In the genomic region with DNA sequence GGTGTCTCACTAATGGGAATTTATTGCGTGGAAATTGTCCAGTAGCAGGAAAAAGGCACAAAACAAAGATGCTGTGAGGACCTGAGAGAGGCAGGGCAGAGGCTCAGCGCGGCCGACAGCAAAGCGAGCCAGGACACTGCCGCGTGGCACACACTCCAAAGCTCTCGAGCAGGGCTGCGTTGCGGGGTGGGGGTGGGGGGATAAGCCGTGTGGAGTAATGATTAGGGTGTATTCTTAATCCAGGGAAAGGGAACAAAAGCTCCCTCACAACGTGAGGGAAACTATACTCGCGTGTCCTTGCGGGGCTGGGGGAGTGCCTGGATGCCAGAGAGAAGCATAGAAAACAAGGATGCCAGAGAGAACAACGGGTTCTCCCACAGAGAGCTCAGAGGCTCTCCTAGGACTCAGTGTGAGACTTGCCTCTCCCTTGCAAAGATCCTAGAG, we compare ENCODE assay signal across 11 mouse cellular contexts. TPM values are rescaled to one million over a fixed set of nuclear protein-coding genes. Genes with fewer than 3 reads are reported as not detected.
A peak's percentile ranks its signal among the peaks of the same experiment; 100 is the strongest.
DNase-seq lines count a peak whose midpoint lies in the region; ATAC-seq and TF ChIP-seq lines count a peak whose summit lies in the region.
"Had no signal": no experiment of that assay in that cellular context is flagged by ENCODE, and none has a peak within 500 bp of the region (broad histone marks: within the 10 kb centered on the region; RNA-seq: fewer than 3 reads in every experiment).

No protein-coding gene starts in this region.

- H3K36me3 ChIP-seq in liver, embryonic 12.5 days: no peaks in the 10 kb centered on the region
- H3K36me3 ChIP-seq in liver, postnatal 0 days (replicated peaks; ENCODE audit: insufficient read depth, low read length): no peaks in the 10 kb centered on the region
- no peaks in the 10 kb centered on the region for H3K36me3 ChIP-seq in forebrain, embryonic 13.5 days (ENCODE audit: poor library complexity, severe bottlenecking)
- no peaks in the 10 kb centered on the region for H3K36me3 ChIP-seq in limb, embryonic 11.5 days (ENCODE audit: control insufficient read depth, insufficient read depth, low read length)
- H3K36me3 ChIP-seq in stomach, embryonic 14.5 days (ENCODE audit: control insufficient read depth, insufficient read depth, low read length): no peaks in the 10 kb centered on the region

- no peaks in the 10 kb centered on the region for H3K9me3 ChIP-seq in liver, embryonic 12.5 days (replicated peaks)
- no peaks in the 10 kb centered on the region for H3K9me3 ChIP-seq in liver, postnatal 0 days (ENCODE audit: low read length)
- H3K9me3 ChIP-seq in forebrain, embryonic 13.5 days (replicated peaks): no peaks in the 10 kb centered on the region
- no peaks in the 10 kb centered on the region for H3K9me3 ChIP-seq in limb, embryonic 11.5 days (ENCODE audit: control insufficient read depth, low read length)
- no peaks in the 10 kb centered on the region for H3K9me3 ChIP-seq in stomach, embryonic 14.5 days (ENCODE audit: control insufficient read depth, low read depth, low read length)

- no peak overlapping the region for H3K9ac ChIP-seq in liver, embryonic 12.5 days
- H3K9ac ChIP-seq in liver, postnatal 0 days (replicated peaks): no peak overlapping the region
- H3K9ac ChIP-seq in forebrain, embryonic 13.5 days: peak overlapping the region; percentile 55
- H3K9ac ChIP-seq in limb, embryonic 11.5 days (ENCODE audit: low read length): peak overlapping the region; percentile 40; the same call in 1 of the 2 replicates
- 0 out of 2 replicates have a peak overlapping the region, but pooled peaks have one; percentile 2 for H3K9ac ChIP-seq in stomach, embryonic 14.5 days (replicated peaks; ENCODE audit: low read depth, low read length)

- no peak for DNase-seq in liver, postnatal 0 days
- DNase-seq in limb, embryonic 11.5 days (ENCODE audit: low spot score): no peak
- DNase-seq in left cerebral cortex, postnatal 36 days (ENCODE audit: low spot score in 2 of 2): no peak
- DNase-seq in spleen, postnatal 36 days (ENCODE audit: low spot score in 2 of 2): no peak
- DNase-seq in MN1 (ENCODE audit: low spot score): no peak
- DNase-seq: cerebellum, adult 8-10 months; lung, postnatal 10 days had no signal

- H3K27ac ChIP-seq in liver, embryonic 12.5 days: no peak overlapping the region
- H3K27ac ChIP-seq in liver, postnatal 0 days (ENCODE audit: low read depth): no peak overlapping the region
- peak overlapping the region; percentile 88 for H3K27ac ChIP-seq in forebrain, embryonic 13.5 days
- no peak overlapping the region for H3K27ac ChIP-seq in limb, embryonic 11.5 days (replicated peaks; ENCODE audit: low read depth, low read length)
- no peak overlapping the region for H3K27ac ChIP-seq in stomach, embryonic 14.5 days (ENCODE audit: low read length)

- H3K27me3 ChIP-seq in liver, embryonic 12.5 days (replicated peaks): peaks cover 82% of the 10 kb centered on the region
- peaks cover 26% of the 10 kb centered on the region for H3K27me3 ChIP-seq in liver, postnatal 0 days (ENCODE audit: insufficient read depth, low read length)
- H3K27me3 ChIP-seq in forebrain, embryonic 13.5 days: no peaks in the 10 kb centered on the region
- H3K27me3 ChIP-seq in limb, embryonic 11.5 days (ENCODE audit: control insufficient read depth, insufficient read depth, low read length): peaks cover 20% of the 10 kb centered on the region
- H3K27me3 ChIP-seq in stomach, embryonic 14.5 days (ENCODE audit: control insufficient read depth, insufficient read depth, low read length): no peaks in the 10 kb centered on the region; the same call in 1 of the 2 replicates
- H3K27me3 ChIP-seq: Patski had no signal

- peak overlapping the region; percentile 63 for H3K4me2 ChIP-seq in liver, embryonic 12.5 days
- no peak overlapping the region; the same call in 1 of the 2 replicates for H3K4me2 ChIP-seq in liver, postnatal 0 days (ENCODE audit: low read depth, low read length)
- H3K4me2 ChIP-seq in forebrain, embryonic 13.5 days: peak overlapping the region; percentile 53
- H3K4me2 ChIP-seq in limb, embryonic 11.5 days (ENCODE audit: low read depth, severe bottlenecking): peak overlapping the region; percentile 42
- peak overlapping the region; percentile 4; the same call in 1 of the 2 replicates for H3K4me2 ChIP-seq in stomach, embryonic 14.5 days (replicated peaks; ENCODE audit: low read depth, low read length)

- ATAC-seq in liver, embryonic 12.5 days: no peak
- ATAC-seq in liver, postnatal 0 days: no peak
- 0 out of 2 replicates have a peak, but pooled peaks have one; percentile 25 for ATAC-seq in forebrain, embryonic 13.5 days
- ATAC-seq in limb, embryonic 11.5 days (ENCODE audit: insufficient number of reproducible peaks, low FRiP score, low TSS enrichment, low read depth): no peak
- ATAC-seq in stomach, embryonic 14.5 days (ENCODE audit: insufficient number of reproducible peaks, insufficient read depth, low FRiP score, low read depth): no peak
- ATAC-seq: Patski had no signal

- TF ChIP-seq CTCF in liver, postnatal 0 days (IDR thresholded peaks at IDR 0.05; ENCODE audit: low read depth): no peak

- 5% methylated on average over 16 of the region's 16 CpGs for WGBS in liver, embryonic 12.5 days (ENCODE audit: insufficient replicate concordance)
- WGBS in liver, postnatal 0 days (ENCODE audit: insufficient replicate concordance): 9% methylated on average over 16 of the region's 16 CpGs
- 0% methylated on average over 16 of the region's 16 CpGs for whole genome bisulfite sequencing in forebrain, embryonic 13.5 days
- WGBS in limb, embryonic 11.5 days: 2% methylated on average over 16 of the region's 16 CpGs
- WGBS in stomach, embryonic 14.5 days: 6% methylated on average over 16 of the region's 16 CpGs

- TF ChIP-seq EP300 in liver, postnatal 0 days (IDR thresholded peaks at IDR 0.05; ENCODE audit: low read depth): no peak

- intact Hi-C loops in left cerebral cortex, postnatal 36 days (cut with DNase I): no loop called here

- H3K4me1 ChIP-seq in liver, embryonic 12.5 days: peaks cover 58% of the 10 kb centered on the region
- peaks cover 18% of the 10 kb centered on the region for H3K4me1 ChIP-seq in liver, postnatal 0 days (ENCODE audit: insufficient read depth)
- peaks cover 80% of the 10 kb centered on the region for H3K4me1 ChIP-seq in forebrain, embryonic 13.5 days
- peaks cover 24% of the 10 kb centered on the region for H3K4me1 ChIP-seq in limb, embryonic 11.5 days (ENCODE audit: control insufficient read depth, insufficient read depth, low read length)
- H3K4me1 ChIP-seq in stomach, embryonic 14.5 days (ENCODE audit: control insufficient read depth, insufficient read depth, low read length): peaks cover 51% of the 10 kb centered on the region

- H3K4me3 ChIP-seq in liver, embryonic 12.5 days: no peak overlapping the region
- H3K4me3 ChIP-seq in liver, postnatal 0 days (ENCODE audit: low read depth, low read length): no peak overlapping the region
- peak overlapping the region; percentile 0; the same call in 1 of the 2 replicates for H3K4me3 ChIP-seq in forebrain, embryonic 13.5 days
- H3K4me3 ChIP-seq in limb, embryonic 11.5 days (ENCODE audit: low read depth, low read length): peak overlapping the region; percentile 15; the same call in 1 of the 2 replicates
- no peak overlapping the region for H3K4me3 ChIP-seq in stomach, embryonic 14.5 days (ENCODE audit: low read depth, low read length)

RNA-seq across cellular contexts. Expression of a gene that starts 33.7 kb away (rescaled TPM):
- 29.0 and 30.8 TPM in 2 replicates for polyA plus RNA-seq in liver, embryonic 12.5 days (2016; fragmentation: Nextera tagmentation; extraction: Ambion mirVana)
- 91.5 and 96.4 TPM in 2 replicates for polyA plus RNA-seq in liver, postnatal 0 days (2015; fragmentation: Nextera tagmentation; extraction: Ambion mirVana)
- polyA plus RNA-seq in forebrain, embryonic 13.5 days (2015; fragmentation: Nextera tagmentation; extraction: Ambion mirVana): 14.7 and 17.6 TPM in 2 replicates
- polyA plus RNA-seq in limb, embryonic 11.5 days (2014; fragmentation: Nextera tagmentation; extraction: Ambion mirVana): 0.58 and 0.99 TPM in 2 replicates
- polyA plus RNA-seq in stomach, embryonic 14.5 days (2014; fragmentation: Nextera tagmentation; extraction: Ambion mirVana): 5.0 and 12.5 TPM in 2 replicates
- total RNA-seq in left cerebral cortex, postnatal 36 days (2021): 1 to 10 TPM; 4.6 to 7.1 TPM

Comparison
In these comparisons a context has a peak if more than half of its experiments do, and no peak if none do; other contexts are left out.
1. H3K4me3 ChIP-seq: peak in forebrain, embryonic 13.5 days (single experiment) and limb, embryonic 11.5 days (single experiment); none in liver, embryonic 12.5 days (single experiment), liver, postnatal 0 days (single experiment) and stomach, embryonic 14.5 days (single experiment).
2. H3K9ac ChIP-seq: peak in forebrain, embryonic 13.5 days (single experiment), limb, embryonic 11.5 days (single experiment) and stomach, embryonic 14.5 days (single experiment); none in liver, embryonic 12.5 days (single experiment) and liver, postnatal 0 days (single experiment).